Mouse (Mus musculus) brain, embryonic 14.5 days (tissue): ENCODE results near the gene Hsf5. TPM values are rescaled to one million over a fixed set of nuclear protein-coding genes. Genes with fewer than 3 reads are reported as not detected.

Experiments used
- DNase-seq: peaks from one replicate; pipeline ENCODE4 v3.0.0-alpha.2; 2011; ENCODE audit warnings: low read depth
- CTCF ChIP-seq: fragments of 200-500 bp; IDR thresholded peaks from 2 replicates; pipeline ENCODE4 v1.5.1; 2012; ENCODE audit warnings: inconsistent platforms, mild to moderate bottlenecking, moderate library complexity, borderline replicate concordance; ENCODE audit not compliant: insufficient read depth, insufficient read length; ENCODE audit errors: extremely low read depth
- POLR2A ChIP-seq: fragments of 200-500 bp; IDR thresholded peaks from 2 replicates; pipeline ENCODE4 v1.6.1; 2012; ENCODE audit warnings: mild to moderate bottlenecking, inconsistent platforms, borderline replicate concordance; ENCODE audit not compliant: poor library complexity, insufficient read depth, insufficient read length, severe bottlenecking; ENCODE audit errors: extremely low read depth
- polyA plus RNA-seq: library from polyadenylated mRNA; depleted of rRNA; stranded (reverse); fragments of >200 nt; gene quantifications from 2 replicates; pipeline ENCODE4 v1.2.3, GENCODE M21; 2012; rRNA removed

Gene Hsf5
- 0.23 and 0.26 TPM in 2 replicates for polyA plus RNA-seq

DNA sequence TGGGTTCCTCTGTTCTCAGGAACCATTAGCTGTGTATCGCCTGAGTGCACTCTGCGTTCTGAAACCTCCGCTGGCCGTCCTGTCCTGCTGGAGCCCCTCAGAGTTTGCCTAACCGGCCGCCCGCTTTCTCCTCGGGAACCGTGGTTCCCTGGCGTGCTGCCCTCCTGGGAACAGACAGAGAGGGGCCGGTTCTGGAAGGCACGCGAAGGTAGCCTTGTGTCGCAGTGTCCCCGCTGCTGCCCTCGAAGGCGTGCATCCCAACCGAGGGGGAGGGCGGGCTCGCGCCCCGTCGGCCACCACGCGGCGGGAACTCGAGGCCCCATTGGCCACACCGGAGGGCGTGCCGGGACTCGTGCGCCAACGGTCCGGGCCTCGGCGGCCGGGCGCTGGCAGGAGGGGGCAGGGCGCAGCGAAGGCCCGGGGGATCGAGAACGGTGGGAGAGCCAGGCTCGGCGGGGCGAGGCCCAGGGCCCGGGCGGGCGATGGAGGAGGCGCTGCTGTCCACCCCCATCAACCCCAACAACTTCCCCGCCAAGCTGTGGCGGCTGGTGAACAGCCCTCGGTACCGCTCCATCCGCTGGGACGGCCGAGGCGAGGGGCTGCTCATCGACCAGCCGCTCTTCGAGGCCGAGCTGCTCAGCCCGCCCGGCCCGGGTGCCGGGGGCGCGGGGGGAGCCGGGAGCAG is at the start of gene Hsf5:
TSS of gene Hsf5 (plus strand) at position 375 of the 685 bp plus-strand sequence.
- TF ChIP-seq POLR2A (no peak), CTCF (no peak)
- no peak for DNase-seq

DNA sequence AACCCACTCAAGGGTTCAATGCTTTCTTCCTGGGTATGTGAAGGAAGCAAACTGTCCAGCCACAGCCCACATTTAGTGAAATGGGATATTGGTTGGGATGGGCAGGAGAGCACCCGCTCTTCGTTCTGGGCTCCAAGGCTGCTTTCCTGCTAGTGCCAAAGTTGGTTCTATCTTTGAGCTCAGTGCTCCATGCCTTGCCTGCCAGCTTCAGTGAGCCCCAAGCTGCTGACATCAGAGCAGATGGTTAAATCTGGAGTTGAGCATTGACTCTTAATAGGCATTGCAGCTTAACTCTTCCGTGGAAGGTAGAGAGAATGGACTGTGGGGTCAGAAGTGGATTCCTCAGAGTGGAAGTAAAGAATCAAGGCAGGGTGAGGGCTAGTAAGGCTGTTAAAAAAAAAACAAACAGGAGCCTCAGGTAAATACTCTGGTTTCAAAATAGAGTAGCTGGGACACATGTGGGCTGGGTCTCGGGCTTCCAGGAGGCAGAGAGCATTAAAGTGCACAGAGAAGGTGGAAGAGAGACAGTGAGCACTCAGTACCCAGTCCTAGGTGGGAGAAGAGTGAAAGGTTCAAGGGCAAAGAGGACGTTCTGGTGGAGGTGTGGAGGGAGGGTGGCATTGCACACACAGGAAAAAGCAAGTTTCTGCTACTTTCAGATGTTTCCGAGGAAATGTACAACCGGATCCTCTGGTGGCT is 48.6 kb upstream of the Hsf5 start, which contains the start of gene Sept4:
TSS of gene Sept4 (plus strand) at position 649 of the 699 bp plus-strand sequence.
- no peak for DNase-seq
- TF ChIP-seq CTCF, result no peak
- TF ChIP-seq POLR2A, result no peak

DNA sequence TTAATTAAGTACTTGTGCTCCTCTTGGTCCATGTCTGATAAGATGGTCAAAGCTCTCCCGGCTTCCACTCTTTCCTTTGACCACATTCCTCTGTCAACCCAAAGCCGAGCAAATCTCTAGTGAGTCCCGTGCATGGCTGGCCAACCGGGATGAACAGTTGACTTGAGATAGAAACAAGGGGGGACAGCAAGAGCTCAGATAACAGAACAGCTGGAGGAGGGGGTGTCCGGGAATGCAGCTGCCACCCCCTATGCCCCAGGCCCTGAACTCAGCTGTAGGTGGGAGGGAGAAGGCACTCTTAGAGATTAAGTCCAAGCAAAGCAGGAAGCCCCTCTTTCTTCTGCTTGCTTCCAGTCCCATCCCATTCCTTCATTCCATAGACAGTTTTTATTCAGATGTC is 46.2 kb upstream of the Hsf5 start:
- DNase-seq, result no peak
- no peak for TF ChIP-seq POLR2A
- no peak for TF ChIP-seq CTCF

DNA sequence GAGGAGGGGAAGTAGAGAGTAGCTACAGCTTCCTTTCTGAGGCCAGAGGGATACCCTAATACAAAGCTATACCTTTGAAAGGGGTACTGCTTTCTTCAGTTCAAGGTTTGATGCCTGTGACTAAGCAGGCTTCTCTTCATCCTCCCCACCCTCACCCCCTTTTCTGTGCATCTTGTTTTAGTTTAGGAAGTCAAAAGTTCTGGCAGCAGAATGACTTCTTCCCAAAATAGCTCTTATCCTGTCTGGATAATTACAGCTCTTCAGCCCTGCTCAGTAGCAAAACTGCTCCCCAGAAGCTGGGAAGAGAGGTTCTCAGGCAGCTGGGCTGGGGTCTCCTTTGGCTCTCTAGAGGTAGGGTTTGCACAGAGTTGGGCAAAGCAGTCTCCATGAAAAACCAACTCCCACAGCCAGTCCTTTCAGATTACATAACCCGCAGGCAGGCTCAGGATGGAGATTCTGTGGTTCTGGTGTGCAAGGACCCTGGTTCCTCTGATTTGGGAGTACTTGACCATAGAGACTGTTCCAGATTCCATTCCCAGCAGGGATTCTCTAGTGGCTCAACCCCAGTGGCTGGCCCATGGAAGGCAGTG is 45.5 kb upstream of the Hsf5 start:
- no peak for TF ChIP-seq POLR2A
- TF ChIP-seq CTCF, result no peak
- no peak for DNase-seq

DNA sequence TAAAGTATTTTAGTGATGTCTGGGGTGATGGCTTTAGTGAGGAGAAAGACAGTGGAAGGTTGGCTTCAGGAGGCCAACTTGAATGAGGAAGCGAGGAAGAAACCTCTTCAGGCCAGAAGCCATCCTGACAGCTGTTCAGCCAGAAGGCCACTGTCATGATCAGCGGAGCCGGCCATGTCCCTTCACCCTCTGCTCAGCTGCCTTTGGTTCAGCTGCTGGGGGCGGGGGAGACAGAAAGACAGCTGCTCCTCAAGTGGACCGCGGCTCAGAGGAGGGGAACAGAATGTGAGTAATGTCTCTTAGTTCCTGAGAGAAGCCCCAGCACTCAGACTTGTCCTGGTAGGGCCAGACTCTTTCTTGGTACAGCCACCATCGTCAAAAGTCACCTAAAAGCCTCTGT is 43.2 kb upstream of the Hsf5 start:
- TF ChIP-seq POLR2A (no peak), CTCF (no peak)
- no peak for DNase-seq

DNA sequence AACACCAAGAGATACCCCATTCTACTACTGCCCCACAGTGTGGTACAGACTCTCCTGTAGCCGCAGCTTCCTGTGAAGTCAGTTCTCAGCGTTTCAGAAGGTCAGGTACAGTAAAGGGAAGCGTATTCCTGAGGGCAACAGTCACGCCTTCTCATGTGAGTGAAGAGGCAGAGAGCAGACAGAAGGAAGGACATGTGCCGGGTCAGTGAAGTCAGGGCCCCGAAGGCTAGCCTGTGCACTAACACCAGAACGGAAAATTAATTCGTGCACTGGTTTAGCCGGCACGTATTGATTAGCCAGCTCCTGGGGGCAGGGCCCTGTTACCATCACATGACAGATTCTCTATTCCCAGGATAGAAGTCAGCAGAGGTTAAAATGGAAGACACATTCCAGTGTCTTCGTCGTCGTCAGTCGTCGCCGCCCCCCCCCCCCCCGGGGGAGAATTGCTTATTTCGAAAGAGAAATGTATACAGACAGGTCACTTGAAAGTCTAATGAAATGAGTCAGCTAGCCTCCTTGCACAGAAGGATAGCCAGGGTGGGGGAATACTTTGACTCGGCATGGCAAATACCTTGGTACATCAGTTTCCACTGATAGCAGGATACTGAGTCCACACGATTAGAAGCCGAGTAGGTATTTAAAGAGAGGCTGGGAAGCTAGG is 42.3 kb upstream of the Hsf5 start:
- no peak for DNase-seq
- no peak for TF ChIP-seq POLR2A
- TF ChIP-seq CTCF, result no peak

DNA sequence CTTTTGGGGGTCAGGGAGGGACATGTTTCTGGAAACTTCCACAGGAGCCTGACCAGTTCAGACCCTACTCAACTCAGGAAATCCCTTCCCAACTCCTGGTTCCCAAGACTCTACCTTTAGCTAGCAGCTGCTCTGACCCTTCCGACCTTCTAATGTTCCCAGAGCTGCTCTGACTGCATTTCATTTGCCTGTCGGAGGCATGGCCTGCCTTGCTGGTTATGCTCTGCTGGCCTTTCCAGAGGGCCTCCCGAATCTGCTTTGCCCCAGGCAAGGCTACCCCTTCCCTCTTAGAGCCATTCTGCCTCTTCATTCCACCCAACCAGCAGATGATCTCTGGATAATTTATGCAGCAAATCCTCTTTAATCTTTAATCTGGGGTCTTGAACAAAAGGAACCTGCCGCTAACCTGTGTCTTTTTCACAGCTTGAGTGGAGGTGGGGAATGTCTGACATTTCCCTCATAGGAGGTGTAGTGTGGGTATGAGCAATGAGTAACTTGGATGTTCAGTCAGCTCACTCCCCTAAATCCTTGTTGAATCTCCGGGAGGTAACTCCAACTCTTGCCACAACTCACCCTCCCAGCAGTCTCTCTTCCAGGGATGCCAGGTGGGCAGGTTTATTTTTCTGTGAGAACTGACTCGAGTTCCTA is 39.2 kb upstream of the Hsf5 start:
- no peak for TF ChIP-seq POLR2A
- peak; percentile 8 for DNase-seq

DNA sequence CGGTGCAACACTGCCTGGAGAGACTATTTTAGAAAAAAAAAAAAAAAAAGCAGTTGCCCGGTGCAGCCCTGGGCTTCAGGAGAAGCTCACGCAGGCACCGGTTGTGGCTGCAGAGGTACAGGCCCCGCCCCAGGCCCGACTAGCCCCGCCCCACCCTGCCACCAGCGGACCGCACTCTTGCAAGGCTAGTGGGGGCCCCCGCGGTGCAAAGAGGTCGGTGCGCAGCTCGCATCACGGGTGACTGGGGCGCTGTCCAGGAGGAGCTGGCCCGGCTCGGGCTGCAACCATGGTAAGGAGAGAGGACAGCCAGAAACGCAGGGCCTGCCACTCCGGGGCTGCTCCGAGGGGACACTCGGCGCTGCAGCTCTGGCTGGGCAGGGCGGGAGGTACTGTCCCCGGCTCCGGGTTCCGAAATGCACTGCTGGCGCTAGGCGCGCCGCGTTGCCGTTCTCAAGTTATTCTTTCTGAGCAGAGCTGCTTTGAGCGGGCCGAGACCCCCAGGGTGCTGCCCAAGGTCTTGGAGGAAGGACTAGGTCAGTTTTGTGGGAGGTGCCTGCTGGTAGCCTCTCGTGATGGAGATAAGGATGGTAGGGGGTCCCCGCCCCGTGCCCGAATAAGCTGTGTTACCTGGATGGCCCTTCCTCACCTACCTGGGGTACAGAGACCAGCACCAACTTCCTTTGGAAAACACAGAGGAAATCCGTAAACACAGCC is 38.6 kb upstream of the Hsf5 start:
- TF ChIP-seq POLR2A (no peak), CTCF (no peak)
- peak; percentile 63 for DNase-seq

DNA sequence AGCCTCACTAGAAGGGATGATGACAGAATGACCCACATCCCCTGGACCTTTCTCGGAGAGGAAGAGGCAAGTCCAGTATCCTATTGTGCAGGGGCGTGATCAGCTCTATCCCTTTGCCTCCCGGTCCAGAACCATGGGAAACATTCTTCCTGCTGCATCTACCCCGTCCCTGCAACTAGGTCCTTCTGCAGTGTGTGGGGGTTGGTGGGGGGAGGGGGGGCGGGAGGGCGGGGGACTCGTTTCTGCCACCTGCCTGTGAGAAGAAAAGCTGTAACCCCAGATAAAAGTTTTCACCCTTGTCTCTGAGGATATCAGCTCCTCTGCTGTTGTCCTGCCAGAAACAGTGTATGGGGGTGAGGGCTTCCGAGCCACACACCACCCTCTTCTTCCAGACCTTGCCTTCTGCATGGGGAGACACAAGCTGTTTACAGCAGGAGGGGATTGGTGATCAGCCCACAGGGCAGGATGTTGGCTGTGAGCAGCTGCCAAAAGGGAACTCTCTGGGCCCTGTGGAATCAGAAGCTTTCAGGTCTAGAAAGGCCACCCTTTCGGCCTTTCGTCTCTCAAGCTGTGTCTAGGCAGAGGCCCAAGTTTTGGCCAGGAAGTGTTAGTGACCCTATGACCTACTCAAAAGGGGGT is 37.9 kb upstream of the Hsf5 start:
- peak; percentile 1; the same call in 1 of the 2 replicates for TF ChIP-seq CTCF
- no peak for TF ChIP-seq POLR2A
- DNase-seq, result peak; percentile 15

DNA sequence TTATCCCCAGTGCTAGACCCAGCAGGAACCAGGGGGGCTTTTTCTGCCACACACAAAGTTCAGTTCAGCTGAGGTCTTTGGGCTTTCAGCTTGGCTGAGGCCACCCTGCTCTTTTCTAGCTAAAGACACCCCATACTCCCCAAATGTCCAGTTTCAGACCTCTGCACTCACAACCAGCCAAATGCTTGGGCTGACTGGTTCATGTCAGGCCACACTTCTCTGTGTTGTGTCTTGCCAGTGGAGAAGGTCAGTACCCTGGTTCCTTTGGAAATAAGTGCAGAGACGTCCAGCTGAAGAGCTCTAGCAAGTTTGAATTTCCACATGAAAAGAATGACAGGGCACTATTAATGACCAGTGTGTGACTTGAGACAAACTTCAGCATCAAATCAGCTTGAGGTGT is 37.3 kb upstream of the Hsf5 start:
- TF ChIP-seq POLR2A (no peak), CTCF (no peak)
- no peak for DNase-seq

DNA sequence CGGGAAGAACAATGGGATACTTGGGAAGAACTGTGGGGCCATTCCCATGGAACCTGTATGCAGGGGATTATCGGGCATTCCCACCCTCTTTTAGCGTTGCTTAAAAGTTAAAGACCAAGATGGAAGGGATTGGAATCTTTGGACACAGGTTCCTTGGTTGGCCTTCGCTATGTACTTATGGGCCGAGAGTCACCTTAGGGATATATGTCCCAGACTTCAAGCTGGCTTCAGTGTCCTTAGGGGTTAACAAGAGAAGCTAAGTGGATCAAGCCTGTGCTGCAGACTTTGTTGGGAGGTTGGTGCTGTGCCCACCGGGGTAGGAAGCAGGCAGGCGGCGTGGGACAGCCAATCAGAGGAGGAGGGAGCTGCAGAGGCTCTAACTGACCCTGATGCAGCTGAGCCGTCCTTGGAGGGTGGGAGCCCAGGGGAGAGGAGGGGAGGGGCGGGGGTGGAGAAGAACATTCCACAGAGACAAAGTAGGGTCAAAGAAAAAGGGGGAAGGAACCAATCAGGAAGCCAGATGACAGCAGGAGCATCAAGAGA is 36.4 kb upstream of the Hsf5 start:
- no peak for DNase-seq
- TF ChIP-seq CTCF, result no peak
- no peak for TF ChIP-seq POLR2A
